Mouse (Mus musculus): ENCODE data around the gene Serpina16.

DNA sequence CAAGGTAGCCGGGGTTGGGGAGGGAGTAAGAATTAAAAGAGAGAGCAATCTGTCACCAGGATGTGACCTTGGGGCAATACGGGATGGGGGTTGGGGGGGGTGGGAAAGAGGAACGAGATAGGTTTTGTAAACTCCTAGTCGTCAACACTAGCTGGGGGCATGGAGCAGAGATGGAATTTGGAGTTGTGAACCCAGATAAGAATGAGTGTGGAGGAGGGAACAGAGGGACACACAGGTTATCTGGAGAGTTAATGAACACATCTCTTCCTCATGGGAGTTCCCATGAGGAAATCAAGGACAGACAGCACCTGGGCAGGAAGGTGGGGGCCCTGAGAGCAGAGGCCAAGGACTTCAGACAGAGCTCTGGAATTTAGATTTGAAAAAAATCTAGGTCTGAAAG is 30.2 kb upstream of the Serpina16 start:
- TF ChIP-seq POLR2A (IDR thresholded peaks at IDR 0.05; ENCODE audit: control insufficient read depth in 1 of 2, insufficient read depth in 1 of 2, low read depth in 1 of 2, low read length in 2 of 2, poor library complexity in 1 of 2), result no peak
- TF ChIP-seq SMC3 (IDR thresholded peaks at IDR 0.05; ENCODE audit: low read depth, low read length), result no peak
- TF ChIP-seq E2F4 (IDR thresholded peaks at IDR 0.05; ENCODE audit: borderline replicate concordance, low read depth, low read length), result no peak
- TF ChIP-seq ZNF384 (IDR thresholded peaks at IDR 0.05; ENCODE audit: low read depth, low read length), result no peak
- TF ChIP-seq GABPA (IDR thresholded peaks at IDR 0.05; ENCODE audit: low read depth, low read length), result no peak
- no peak for TF ChIP-seq CTCF (IDR thresholded peaks at IDR 0.05 in 2 of 3, conservative IDR thresholded peaks at IDR 0.05 in 1 of 3; ENCODE audit: control insufficient read depth in 1 of 3, insufficient read depth in 1 of 3, low read depth in 2 of 3, low read length in 3 of 3, poor library complexity in 1 of 3, severe bottlenecking in 1 of 3)
- TF ChIP-seq CHD2 (IDR thresholded peaks at IDR 0.05; ENCODE audit: low read length), result no peak
- TF ChIP-seq RCOR1 (IDR thresholded peaks at IDR 0.05; ENCODE audit: low read depth, low read length), result no peak
- TF ChIP-seq ZC3H11A (IDR thresholded peaks at IDR 0.05; ENCODE audit: low read depth, low read length), result no peak
- no peak for TF ChIP-seq HCFC1 (IDR thresholded peaks at IDR 0.05; ENCODE audit: low read depth, low read length)
- TF ChIP-seq MAX (IDR thresholded peaks at IDR 0.05; ENCODE audit: low read length), result no peak
- no peak for TF ChIP-seq GATA1 (IDR thresholded peaks at IDR 0.05; ENCODE audit: low read depth, low read length)

Data from MEL (cell line).